Mouse (Mus musculus) left cerebral cortex, postnatal 14 days (tissue): ENCODE measurements around the gene Ei24. TPM values are rescaled to one million over a fixed set of nuclear protein-coding genes. Genes with fewer than 3 reads are reported as not detected.

Experiments
- DNase-seq, 2 experiments: peaks; one replicate each; pipeline ENCODE4 v3.0.0; 2021 to 2022; ENCODE audit warnings: low spot score in 2 of 2, mixed read lengths in 1 of 2
- intact Hi-C: fragments of 180-260 bp; cut with DNase I; formaldehyde crosslinking; loops from one replicate; pipeline ENCODE4 v1.15.1; 2025
- total RNA-seq, 2 experiments: library from RNA; stranded (reverse); gene quantifications; 2 replicates each; pipeline ENCODE4 v1.2.3; 2021

The Ei24 gene
- total RNA-seq, 2 experiments from 2014 or later: 126 to 128 TPM

DNA sequence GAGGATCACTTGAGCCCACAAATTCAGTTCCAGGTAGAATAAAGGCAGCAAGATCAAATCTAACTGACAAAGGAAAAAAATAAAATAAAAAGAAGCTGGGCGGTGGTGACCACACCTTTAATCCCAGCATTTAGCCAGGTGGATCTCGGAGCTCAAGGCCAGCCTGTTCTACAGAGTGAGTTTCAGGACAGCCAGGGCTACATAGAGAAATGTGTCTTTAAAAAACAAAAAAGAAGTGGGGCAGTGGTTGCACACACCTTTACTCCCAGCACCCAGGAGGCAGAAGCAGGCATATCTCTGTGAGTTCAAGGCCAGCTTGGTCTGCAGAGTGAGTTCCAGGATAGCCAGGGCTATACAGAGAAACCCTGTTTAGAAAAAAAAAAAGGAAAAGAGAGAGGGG is 4.8 kb upstream of the Ei24 start:
- intact Hi-C loops: no loop called here
- no peak for DNase-seq

DNA sequence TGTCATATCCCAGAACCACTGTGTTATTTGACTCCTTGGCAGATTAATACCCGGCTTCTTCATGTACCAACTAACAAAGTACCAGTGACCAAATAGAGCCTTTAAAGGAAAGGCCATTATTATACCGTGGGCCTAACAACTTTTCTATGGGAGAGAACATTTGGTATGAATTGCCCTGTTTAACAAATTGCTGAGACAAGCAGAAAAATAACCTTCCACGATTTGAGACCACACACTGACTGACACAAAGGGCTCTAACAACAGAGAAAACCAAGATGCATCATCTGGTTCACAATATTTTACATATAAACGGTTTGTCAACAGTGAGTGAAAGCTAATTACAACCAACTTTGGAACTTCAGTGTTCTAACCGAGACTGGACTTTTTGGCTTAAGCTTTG is 969 bp downstream of the Ei24 start:
- intact Hi-C loops: loop anchor here (5.0 kb wide), 1 partner anchor 36 kb away; no protein-coding TSS in a partner anchor
- no peak for DNase-seq

DNA sequence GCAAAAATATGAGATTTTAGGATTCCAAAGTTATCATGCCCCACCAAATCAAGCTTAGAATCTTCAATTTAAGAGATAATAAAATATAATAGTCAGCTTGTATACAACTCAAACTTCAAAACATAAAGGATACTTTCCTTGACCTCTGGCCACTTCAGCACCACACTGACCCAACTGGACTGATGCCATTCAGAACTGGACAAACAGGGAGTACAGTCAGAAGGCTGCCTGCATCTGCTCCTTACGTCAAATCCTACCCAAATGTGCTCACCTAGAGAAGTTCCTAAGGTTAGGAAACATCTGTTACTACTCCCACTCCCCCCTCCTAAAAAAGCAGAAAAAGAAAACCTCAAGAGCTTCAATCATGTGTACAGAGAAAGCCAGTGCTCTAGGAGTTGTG is 1.6 kb downstream of the Ei24 start:
- intact Hi-C loops: loop anchor here (5.0 kb wide), 1 partner anchor 37 kb away; no protein-coding TSS in a partner anchor
- no peak for DNase-seq

DNA sequence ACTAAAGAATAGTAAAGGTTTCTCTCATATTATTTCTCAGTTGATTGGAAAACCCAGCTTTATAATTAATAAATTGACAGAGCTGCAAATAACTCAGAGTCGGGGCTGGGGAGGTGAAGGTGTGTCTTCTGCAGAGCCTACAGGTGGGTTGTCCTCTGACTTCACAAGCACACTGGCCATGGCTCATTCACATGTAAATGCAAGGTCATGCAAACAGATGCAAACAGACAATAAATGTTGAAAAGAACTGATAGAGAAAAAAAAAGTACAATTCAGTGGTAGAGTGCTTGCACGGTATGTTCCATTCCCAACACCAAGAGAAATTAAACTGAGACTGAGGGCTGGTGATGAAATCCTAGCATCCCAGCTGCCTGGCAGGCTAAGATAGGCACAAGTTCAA is 2.7 kb downstream of the Ei24 start:
- no peak for DNase-seq
- intact Hi-C loops: no loop called here

DNA sequence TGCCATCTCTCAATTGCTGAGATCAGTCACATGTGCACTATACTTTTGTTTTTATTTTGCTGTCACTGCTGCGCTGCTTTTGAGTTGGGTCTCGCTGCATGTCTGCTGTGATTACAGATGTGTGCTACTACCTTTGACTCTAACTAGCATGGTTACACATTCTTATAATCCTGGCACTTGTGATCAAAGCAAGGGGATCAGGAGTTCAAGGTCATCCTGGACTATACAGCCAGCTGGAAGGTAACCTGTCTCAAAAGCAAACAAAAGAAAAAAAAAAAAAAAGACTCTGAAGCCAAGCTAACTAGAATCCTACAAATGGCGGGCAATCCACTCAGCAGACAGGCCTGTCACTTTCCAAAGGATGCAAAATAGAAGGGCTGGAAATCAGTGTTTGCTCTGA is 5.0 kb downstream of the Ei24 start:
- intact Hi-C loops: no loop called here
- no peak for DNase-seq

DNA sequence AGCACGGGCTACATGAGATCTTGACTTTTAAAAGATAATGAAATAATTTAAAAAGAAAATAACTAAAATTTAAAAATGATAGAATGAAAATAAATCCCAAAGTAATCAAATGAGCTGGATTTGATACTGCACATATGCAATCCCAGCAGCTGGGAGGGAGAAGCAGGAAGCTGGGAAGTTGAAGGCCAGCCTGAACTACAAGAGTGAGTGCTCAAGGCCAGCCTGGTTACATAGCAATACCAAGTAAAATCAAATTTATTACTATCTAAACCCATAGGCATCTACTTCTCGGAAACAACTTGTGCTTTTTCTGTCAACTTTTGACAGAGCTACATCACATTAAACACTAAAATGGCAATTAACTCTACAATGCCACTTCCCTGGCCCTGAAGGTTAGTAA is 13.3 kb downstream of the Ei24 start:
- DNase-seq: no peak
- intact Hi-C loops: no loop called here

DNA sequence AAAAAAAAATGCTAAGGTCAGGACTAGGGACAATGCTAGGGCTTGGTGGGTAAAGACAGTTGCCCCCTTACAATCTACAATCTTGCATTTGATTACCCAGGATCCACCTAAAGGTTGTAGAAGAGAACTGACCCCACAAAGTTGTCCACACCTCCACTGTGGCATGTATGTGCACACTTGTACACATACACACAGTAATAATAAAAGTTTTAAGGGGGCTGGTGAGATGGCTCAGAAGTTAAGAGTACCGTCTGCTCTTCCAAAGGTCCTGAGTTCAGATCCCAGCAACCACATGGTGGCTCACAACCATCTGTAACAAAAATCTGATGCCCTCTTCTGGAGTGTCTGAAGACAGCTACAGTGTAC is 28.2 kb downstream of the Ei24 start:
- intact Hi-C loops: no loop called here
- no peak for DNase-seq

DNA sequence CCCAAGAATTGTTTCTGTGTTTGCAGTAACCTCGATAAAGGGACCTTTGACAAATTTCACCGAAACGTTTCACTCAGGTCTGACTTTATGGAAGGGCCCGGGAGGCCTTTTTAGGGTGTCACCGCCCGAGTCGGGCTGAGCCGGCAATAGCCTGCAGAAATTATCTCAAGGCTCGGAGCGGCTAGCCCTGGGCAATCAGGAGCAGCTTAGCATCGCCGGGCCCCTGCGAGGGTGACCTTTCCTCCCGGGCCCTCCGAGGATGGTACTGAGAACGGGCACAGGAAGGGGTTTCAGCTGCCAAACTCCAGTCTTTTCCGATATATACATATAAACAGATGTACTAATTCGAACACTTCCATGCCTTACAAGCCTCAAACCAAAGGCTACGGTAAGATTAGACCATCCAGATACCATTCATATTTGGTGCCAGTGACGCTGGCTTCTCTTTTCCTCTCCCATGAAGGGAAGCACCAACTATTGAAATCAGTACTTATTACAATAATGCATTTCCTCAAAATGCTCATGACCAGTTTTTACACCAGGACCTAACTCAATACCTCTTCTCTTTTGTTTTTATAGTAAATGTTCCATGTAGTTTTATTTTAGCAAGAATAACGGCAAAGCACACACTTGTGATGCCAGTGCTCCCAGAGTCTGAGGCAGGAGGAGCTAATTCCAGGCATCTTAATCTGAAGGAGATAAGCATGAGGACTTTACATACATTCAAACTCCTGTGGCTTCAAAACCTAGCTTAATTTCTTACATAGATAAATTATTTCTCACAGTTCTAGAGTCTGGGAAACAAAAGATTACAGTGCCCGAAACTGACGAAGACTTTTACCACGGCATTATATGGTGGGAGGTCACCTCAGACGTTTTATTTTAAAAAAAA is 28.8 kb downstream of the Ei24 start:
- intact Hi-C loops: no loop called here
- peak; percentile 40 to 48 for DNase-seq

DNA sequence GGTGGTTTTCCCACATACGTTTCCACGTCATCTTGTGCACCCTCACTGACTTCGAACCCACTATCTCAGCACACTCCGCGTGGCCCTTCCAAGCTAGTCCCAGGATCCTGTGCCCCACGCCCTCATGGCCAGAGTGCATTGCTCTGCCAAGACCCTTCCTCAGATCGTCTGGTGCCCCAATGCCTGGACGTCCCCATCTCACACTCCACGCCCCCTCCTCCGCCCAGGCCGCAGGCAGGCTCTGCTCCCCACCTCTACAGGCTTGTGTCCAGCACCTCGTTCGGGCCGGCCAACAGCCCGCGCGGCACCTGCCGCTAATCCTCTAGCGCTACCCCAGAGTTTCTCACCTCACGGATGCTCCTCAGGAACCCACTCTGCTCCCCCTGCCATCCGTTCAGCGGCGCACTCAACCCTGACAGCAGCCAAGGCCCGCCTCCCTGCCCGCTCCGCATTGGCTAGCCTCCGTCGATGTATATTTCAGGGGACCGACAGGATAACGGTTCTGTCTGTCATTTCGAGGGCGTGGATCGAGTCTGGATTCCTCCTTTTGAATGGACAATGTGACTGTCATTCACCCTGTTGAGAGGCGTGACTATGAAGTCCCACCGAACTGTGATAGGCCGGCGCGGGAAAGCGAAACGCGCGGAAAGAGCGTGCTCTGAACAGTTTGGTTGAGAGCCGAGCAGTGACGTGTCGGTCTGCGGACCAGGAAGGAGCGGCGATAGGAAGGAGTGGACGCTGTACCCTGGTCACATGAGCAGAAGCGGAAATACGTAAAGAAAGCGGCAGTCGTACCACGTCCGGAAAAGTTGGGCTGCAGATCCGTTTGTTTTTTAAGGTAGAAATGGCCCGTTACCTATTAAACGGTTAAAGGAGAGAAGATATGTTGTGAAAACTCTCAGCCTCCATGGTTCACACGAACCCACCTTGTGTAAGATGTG is 29.7 kb downstream of the Ei24 start, which contains the start of gene Stt3a:
TSS of gene Stt3a (minus strand) at position 477 of the 941 bp plus-strand sequence.
- DNase-seq: peak; percentile 100
- intact Hi-C loops: no loop called here

DNA sequence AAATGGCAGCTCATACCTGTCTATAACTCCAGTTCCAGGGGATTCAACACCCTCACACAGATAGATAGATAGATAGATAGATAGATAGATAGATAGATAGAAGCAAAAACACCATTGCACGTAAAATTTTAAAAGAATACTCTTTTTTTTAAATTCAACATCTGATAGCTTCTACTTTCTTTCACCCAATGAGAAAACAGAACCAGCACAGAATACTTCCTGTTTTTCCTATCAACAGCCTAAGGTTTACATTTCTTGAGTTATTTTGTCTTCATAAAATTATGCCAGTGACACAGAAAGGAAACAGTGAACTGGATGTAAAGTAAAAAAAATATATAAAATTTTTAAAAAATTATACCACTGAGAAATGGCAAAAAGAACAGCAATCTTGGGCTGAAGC is 32.8 kb downstream of the Ei24 start:
- intact Hi-C loops: no loop called here

More for the DNA sequence above, 32.8 kb downstream of the Ei24 start:
- DNase-seq: no peak

Other genes with a start within 250 kb of the Ei24 start
- not detected for gene Gm17689, start 214.8 kb downstream of the Ei24 start, total RNA-seq
- gene A630095E13Rik, start 154.0 kb downstream of the Ei24 start, total RNA-seq: not detected
- not detected for gene Acrv1, start 104.2 kb downstream of the Ei24 start, total RNA-seq
- gene Chek1, start 70.3 kb downstream of the Ei24 start, total RNA-seq: 1 to 10 TPM; 2.0 to 3.2 TPM
- 10 to 100 TPM; 63.1 to 67.8 TPM for gene Stt3a, start 29.7 kb downstream of the Ei24 start, total RNA-seq
- gene Fez1, start 24.5 kb upstream of the Ei24 start, total RNA-seq: 100 to 1,000 TPM; 324 to 329 TPM